Comparison of ENCODE assay signal across 9 mouse cellular contexts in the genomic region with DNA sequence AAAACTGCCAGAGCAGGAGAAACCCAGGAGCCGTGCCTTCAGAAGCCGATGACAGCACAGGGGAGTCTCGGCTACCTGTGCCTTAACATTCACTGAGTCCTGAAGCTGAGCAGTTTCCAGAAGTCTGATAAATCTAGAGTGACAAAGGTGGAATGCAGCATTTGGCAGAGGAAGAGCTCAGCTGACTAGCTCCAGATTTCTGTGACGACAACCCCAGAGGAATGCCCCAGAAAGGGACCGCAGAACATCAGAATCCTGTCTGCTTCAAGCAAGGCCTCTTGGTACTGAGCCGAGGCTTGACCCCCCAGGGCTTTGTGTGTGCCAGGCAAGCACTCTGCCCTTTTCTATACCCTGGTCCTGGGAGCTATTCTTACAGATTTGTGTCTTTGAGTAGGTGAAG.
DNase-seq lines count a peak whose midpoint lies in the region; ATAC-seq lines count a peak whose summit lies in the region.
"Had no signal": no experiment of that assay in that cellular context is flagged by ENCODE, and none has a peak within 500 bp of the region (broad histone marks: within the 10 kb centered on the region; RNA-seq: fewer than 3 reads in every experiment).

No protein-coding gene starts in this region.

- H3K36me3 ChIP-seq in embryonic facial prominence, embryonic 12.5 days, result no peaks in the 10 kb centered on the region

- ATAC-seq in embryonic facial prominence, embryonic 12.5 days (ENCODE audit: insufficient number of reproducible peaks, insufficient read depth, low FRiP score, low TSS enrichment), result no peak

- H3K9me3 ChIP-seq in embryonic facial prominence, embryonic 12.5 days, result no peaks in the 10 kb centered on the region

- H3K9ac ChIP-seq in embryonic facial prominence, embryonic 12.5 days, result no peak overlapping the region

- no peak overlapping the region for H3K4me2 ChIP-seq in embryonic facial prominence, embryonic 12.5 days (replicated peaks)

- H3K27ac ChIP-seq in embryonic facial prominence, embryonic 12.5 days, result 0 out of 2 replicates have a peak overlapping the region, but pooled peaks have one; percentile 37
- H3K27ac ChIP-seq: macrophage had no signal

- no peaks in the 10 kb centered on the region for H3K27me3 ChIP-seq in embryonic facial prominence, embryonic 12.5 days

- DNase-seq in cerebellum, adult 11-12 months, result peak; percentile 36
- DNase-seq in cerebellum, adult 11 months, result no peak
- DNase-seq in kidney, adult 18-20 months, result peak; percentile 50
- DNase-seq in kidney, adult 11 months, result no peak
- peak; percentile 53 to 66 for DNase-seq in kidney, postnatal 4 days
- no peak for DNase-seq in left cerebral cortex, adult 8-10 months (ENCODE audit: low spot score in 2 of 2)
- no peak for DNase-seq in thymus, adult 18-20 months

- 44% methylated on average over 6 of the region's 6 CpGs for WGBS in embryonic facial prominence, embryonic 12.5 days

- H3K4me1 ChIP-seq in embryonic facial prominence, embryonic 12.5 days, result peaks cover 18% of the 10 kb centered on the region

- no peak overlapping the region for H3K4me3 ChIP-seq in embryonic facial prominence, embryonic 12.5 days

Comparison
In these comparisons a context has a peak if more than half of its experiments do, and no peak if none do; other contexts are left out.
1. DNase-seq: peak in cerebellum, adult 11-12 months (single experiment), kidney, adult 18-20 months (single experiment) and kidney, postnatal 4 days (2 of 2); none in cerebellum, adult 11 months (single experiment), kidney, adult 11 months (single experiment), left cerebral cortex, adult 8-10 months (0 of 2) and thymus, adult 18-20 months (0 of 2).